Mouse (Mus musculus) 416B (cell line): ENCODE results near the gene Gm17482.

Experiments used
- DNase-seq: peaks from one replicate; pipeline ENCODE4 v3.0.0; 2011; ENCODE audit warnings: low read depth

Gm17482 gene

GRCm38 (mm10) chr6:115291823-115292222 lies 64.7 kb downstream of the Gm17482 start:
- DNase-seq: no peak

- DNase-seq: no peak
Observed at GRCm38 (mm10) chr6:115292621-115293020, 65.5 kb downstream of the Gm17482 start.

- no peak for DNase-seq
Observed at GRCm38 (mm10) chr6:115293877-115294276, 66.7 kb downstream of the Gm17482 start.

- no peak for DNase-seq
Observed at GRCm38 (mm10) chr6:115307134-115307533, 80.0 kb downstream of the Gm17482 start.
